Mouse (Mus musculus): ENCODE measurements around the gene Chrna7. TPM values are rescaled to one million over a fixed set of nuclear protein-coding genes. Genes with fewer than 3 reads are reported as not detected.

Chrna7 gene
- polyA plus RNA-seq, 1 experiment from 2014 or later: 9.2 TPM

Other genes with a start within 250 kb of the Chrna7 start
- 3.4 and 3.9 TPM in 2 replicates for gene Otud7a, start 232.2 kb upstream of the Chrna7 start, polyA plus RNA-seq (2015; fragmentation: Nextera tagmentation; extraction: Ambion mirVana)

All from midbrain, embryonic 15.5 days (tissue).